Mouse (Mus musculus) forebrain, embryonic 10.5 days (tissue): ENCODE results near the gene Bpifb9a. TPM values are rescaled to one million over a fixed set of nuclear protein-coding genes. Genes with fewer than 3 reads are reported as not detected.
"Not testable (repeated sequence)": the region's sequence is repeated elsewhere in the genome, so short reads cannot be mapped to it uniquely, and the experiment has no call there.

Experiments used
- DNase-seq: peaks from one replicate; pipeline ENCODE4 v3.0.0-alpha.2; 2017; ENCODE audit warnings: low spot score; ENCODE audit errors: extremely low spot score
- H3K27ac ChIP-seq: fragments of 300-500 bp; sonication (generic); 2 replicates; pipeline ENCODE4 v1.5.1; 2016; ENCODE audit warnings: mild to moderate bottlenecking
- H3K27me3 ChIP-seq: fragments of 300-500 bp; sonication (generic); 2 replicates; pipeline ENCODE4 v1.6.1; 2016; ENCODE audit warnings: mild to moderate bottlenecking; ENCODE audit not compliant: poor library complexity, severe bottlenecking
- H3K36me3 ChIP-seq: fragments of 300-500 bp; sonication (generic); replicated peaks from 2 replicates; pipeline ENCODE4 v1.6.1; 2016; ENCODE audit warnings: mild to moderate bottlenecking, moderate library complexity
- H3K4me1 ChIP-seq: fragments of 300-500 bp; sonication (generic); 2 replicates; pipeline ENCODE4 v1.6.1; 2016
- H3K4me3 ChIP-seq: fragments of 300-500 bp; sonication (generic); 2 replicates; pipeline ENCODE4 v1.5.1; 2016; ENCODE audit warnings: mild to moderate bottlenecking, moderate library complexity
- H3K9me3 ChIP-seq: fragments of 300-500 bp; sonication (generic); 2 replicates; pipeline ENCODE4 v1.6.1; 2016; ENCODE audit warnings: mild to moderate bottlenecking, moderate library complexity
- WGBS: fragments of 180-500 bp; shearing (Covaris S2); methylation state at CpG from one replicate; pipeline ENCODE4 v1.1.7; 2016; 5-methylcytosine and 5-hydroxymethylcytosine counted together
- polyA plus RNA-seq: library from polyadenylated mRNA; unstranded; fragments of >200 nt; fragmentation: Nextera tagmentation; extraction: Ambion mirVana; gene quantifications from 2 replicates; pipeline ENCODE4 v1.2.1, GENCODE M21; 2016

Gene Bpifb9a
- polyA plus RNA-seq: not detected in 2 replicates

DNA sequence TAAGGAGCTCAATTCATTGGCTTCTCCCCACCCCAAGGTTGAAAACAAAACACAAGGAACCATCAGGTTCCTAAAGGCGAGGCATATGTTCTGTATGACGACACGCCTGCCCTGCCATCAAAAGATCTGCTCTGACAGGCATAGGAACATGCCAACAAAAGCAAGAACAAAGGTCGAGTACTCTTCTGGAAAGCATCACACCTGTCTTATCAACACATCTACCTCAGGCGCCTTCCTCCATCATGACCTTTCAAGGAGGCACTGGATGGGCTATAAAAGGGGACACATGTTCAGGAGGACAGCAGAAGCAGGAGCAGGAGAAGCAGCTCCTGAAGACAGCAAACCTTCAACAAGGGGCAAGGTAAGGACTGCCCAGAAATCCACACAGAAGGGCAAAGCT, at the start of gene Bpifb9a:
TSS of gene Bpifb9a (plus strand) at position 301 of the 400 bp plus-strand sequence.
- H3K27ac ChIP-seq, H3K27me3 ChIP-seq, H3K4me1 ChIP-seq, H3K9me3 ChIP-seq, H3K36me3 ChIP-seq, H3K4me3 ChIP-seq, DNase-seq: not testable (repeated sequence)
- 89% methylated on average over 5 of the region's 5 CpGs for WGBS

DNA sequence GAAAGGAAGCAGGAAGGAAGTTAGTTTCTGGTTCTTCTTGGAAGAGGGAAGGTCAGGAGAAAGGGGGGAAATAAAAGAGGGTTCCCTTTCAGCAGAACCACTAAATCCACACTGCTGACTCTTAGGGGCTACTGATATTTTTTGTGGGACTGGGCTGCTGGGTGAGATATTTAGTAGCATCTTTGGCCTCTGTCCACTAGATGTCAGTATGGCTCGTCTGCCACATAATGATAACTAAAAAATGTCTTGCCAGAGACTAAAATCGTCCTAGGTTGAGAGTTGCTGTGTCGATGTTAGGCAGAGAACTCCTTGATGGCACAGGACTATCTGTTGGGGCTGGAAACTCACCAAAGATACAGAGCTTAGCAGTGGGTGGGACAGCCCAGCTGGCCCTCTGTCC, 48.5 kb upstream of the Bpifb9a start:
- Histone ChIP-seq H3K4me1 (no peaks in the 10 kb centered on the region), H3K4me3 (no peak overlapping the region), H3K27ac (no peak overlapping the region), H3K36me3 (no peaks in the 10 kb centered on the region), H3K9me3 (no peaks in the 10 kb centered on the region), H3K27me3 (no peaks in the 10 kb centered on the region)
- DNase-seq: no peak
- 27% methylated on average over 3 of the region's 3 CpGs for WGBS

DNA sequence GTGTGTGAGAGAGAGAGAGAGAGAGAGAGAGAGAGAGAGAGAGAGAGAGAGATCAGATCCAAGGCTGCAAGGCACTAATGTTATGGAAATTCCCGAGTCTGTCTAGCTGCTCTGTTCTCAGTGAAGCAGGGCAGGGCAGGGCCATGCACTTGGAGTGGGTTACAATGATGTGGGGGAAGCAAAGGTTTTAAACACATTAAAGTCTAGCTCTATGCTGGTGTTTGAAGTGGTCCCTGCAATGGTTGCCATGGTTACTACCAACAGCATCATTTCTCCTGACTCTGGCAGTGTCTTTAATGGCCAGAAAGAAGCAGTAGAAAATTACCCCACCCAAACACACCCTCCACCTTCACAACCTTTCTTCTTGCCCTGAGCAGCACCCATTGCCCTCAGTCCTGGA, 46.5 kb upstream of the Bpifb9a start:
- WGBS: 71% methylated on average over 1 of the region's 1 CpGs
- Histone ChIP-seq H3K27ac (no peak overlapping the region), H3K4me3 (no peak overlapping the region), H3K9me3 (no peaks in the 10 kb centered on the region), H3K36me3 (no peaks in the 10 kb centered on the region), H3K27me3 (no peaks in the 10 kb centered on the region), H3K4me1 (no peaks in the 10 kb centered on the region)
- no peak for DNase-seq

DNA sequence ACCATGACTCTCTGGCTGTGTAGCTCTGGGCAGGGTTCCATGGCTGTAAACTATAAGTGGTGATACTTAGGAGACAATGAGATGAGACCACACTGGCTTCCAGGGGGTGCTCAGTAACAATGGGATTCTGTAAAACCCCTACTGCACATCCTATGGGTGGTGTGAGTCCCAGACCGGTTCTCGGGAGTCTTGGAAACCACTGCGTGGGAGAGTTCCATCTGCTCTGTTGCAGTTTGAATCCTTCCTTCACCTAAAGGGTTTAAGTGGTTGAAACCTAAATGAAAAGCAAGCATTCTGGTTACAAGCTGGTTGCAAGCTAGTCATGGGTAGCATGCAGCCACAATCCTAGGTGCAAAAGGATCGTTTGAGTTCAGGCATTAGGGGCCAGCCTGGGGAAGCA, 45.8 kb upstream of the Bpifb9a start:
- Histone ChIP-seq H3K4me3 (no peak overlapping the region), H3K4me1 (no peaks in the 10 kb centered on the region), H3K27me3 (no peaks in the 10 kb centered on the region), H3K27ac (no peak overlapping the region), H3K9me3 (no peaks in the 10 kb centered on the region), H3K36me3 (no peaks in the 10 kb centered on the region)
- WGBS: 87% methylated on average over 4 of the region's 4 CpGs
- DNase-seq: no peak

DNA sequence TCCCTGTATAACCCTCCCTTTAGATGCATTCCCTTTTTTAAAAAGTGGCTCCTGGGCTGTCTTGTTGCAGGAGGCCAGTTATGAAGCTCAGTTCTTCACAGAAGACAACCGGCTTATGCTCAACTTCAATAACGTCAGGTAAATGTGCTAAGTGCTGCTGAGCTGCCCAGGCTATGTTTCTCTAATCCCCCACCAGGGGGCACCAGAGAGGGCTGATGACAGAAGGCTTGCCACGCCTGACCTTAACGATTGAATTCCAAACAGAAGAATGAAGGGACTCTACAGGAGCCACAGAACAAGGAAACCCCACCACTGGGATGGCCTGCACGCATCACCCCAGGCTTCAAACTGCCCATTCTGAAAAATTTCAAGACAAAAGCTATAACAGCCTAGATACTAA, 42.5 kb upstream of the Bpifb9a start:
- no peak overlapping the region for H3K4me3 ChIP-seq
- DNase-seq: peak; percentile 70
- H3K4me1 ChIP-seq: no peaks in the 10 kb centered on the region
- no peaks in the 10 kb centered on the region for H3K9me3 ChIP-seq
- WGBS: 17% methylated on average over 5 of the region's 5 CpGs
- no peaks in the 10 kb centered on the region for H3K36me3 ChIP-seq
- H3K27ac ChIP-seq: no peak overlapping the region
- H3K27me3 ChIP-seq: no peaks in the 10 kb centered on the region

DNA sequence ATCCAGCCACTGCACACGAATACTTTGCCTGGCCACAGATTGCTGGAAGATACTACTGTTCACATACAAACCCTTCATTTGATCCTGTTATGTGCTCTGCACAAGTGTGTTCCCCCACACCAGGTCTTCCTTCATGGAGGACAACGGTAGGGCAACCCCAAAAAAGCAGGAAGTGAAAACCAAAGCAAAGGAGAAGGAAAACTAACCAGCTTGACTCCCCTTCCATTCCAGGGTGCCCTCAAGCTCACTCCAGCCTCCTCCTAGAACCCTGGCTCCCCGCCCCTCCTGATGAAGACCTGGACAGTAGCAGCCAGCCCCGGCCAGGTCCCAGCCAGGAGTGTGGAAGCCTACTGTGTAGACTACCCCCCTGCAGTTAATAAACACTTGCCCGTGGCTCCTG, 37.7 kb upstream of the Bpifb9a start:
- Histone ChIP-seq H3K4me3 (no peak overlapping the region), H3K27me3 (no peaks in the 10 kb centered on the region), H3K36me3 (no peaks in the 10 kb centered on the region), H3K9me3 (no peaks in the 10 kb centered on the region), H3K4me1 (peaks cover 23% of the 10 kb centered on the region), H3K27ac (no peak overlapping the region)
- DNase-seq: no peak
- 82% methylated on average over 5 of the region's 5 CpGs for WGBS

DNA sequence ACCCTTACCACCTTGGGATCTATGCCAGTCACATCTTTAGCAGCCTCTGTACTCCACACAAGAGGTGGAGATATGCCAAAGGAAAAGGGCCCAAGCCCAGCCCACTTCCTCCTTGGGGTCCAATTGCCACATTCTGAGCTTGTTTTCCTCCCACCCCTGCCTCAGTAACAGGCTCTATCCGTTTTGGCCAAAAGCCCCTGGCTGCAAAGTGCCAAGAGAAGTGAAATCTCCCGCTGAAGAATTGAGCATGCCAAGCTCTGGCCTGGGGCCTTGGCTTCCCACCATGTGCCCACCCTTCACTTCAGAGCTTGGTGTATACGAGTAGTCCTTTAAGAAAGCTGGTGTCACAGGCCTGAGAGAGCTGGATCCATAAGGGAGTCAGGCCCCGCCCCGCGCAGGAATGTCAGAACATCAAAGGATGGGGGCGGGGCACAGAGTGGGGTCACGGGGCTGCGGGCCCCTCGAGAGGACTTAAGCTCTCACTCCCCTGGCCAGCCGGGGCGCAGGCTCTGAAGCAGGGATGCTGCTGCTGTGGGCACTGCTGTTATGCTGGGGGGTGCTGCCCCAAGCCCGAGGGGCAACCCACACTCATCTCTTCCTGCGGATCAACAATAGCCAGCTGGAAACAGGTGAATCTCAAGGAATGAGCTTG, 34.3 kb upstream of the Bpifb9a start, which contains the start of gene Bpifb5:
TSS of gene Bpifb5 (plus strand) at position 478 of the 652 bp plus-strand sequence.
- Histone ChIP-seq H3K27ac (peak within 1 kb of the TSS; percentile 74), H3K27me3 (no peaks in the 10 kb centered on the region), H3K4me3 (peak within 1 kb of the TSS; percentile 37), H3K4me1 (peaks cover 32% of the 10 kb centered on the region), H3K9me3 (no peaks in the 10 kb centered on the region), H3K36me3 (no peaks in the 10 kb centered on the region)
- 5% methylated on average over 14 of the region's 14 CpGs for WGBS
- DNase-seq: peak; percentile 61

DNA sequence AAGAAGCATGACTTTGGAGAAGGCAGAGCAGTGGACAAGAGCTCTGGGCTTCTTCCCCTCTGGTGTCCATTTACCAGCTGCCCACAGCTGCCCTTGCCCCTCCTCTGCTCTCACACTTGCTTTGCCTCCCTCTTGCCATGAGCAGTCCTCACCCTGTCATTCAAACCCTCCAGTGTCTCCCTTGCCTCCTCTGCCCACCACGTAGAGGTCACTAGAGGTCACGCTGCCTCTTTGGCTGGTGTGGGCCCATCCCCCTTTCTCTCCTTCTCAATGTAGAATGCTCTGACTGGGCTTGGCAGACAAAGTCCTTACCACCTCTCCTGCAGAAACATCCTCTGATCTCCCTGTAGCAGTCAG, 33.8 kb upstream of the Bpifb9a start:
- Histone ChIP-seq H3K27ac (peak overlapping the region; percentile 74), H3K4me3 (peak overlapping the region; percentile 37), H3K9me3 (no peaks in the 10 kb centered on the region), H3K27me3 (no peaks in the 10 kb centered on the region), H3K36me3 (no peaks in the 10 kb centered on the region), H3K4me1 (peaks cover 32% of the 10 kb centered on the region)
- no peak for DNase-seq
- 8% methylated on average over 2 of the region's 2 CpGs for WGBS

DNA sequence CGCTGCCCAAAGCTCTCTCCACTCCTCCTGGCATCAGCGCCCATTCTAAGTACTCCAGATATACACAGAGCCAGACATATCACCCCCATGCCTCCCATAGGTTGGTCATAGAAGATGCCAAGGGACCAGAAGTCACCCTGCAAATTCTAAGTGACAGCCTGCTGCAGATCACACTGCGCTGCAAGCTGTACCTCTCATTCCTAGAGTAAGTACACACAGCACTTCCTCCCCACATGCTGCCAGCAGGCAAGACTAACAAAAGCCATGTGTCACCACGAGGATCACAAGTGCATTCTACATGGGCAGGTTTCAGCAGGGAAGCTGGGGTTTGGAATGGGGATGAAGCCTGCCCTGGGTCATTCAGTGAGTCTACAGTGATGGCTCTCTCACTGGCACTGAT, 30.7 kb upstream of the Bpifb9a start:
- H3K27ac ChIP-seq: no peak overlapping the region
- H3K4me1 ChIP-seq: peaks cover 32% of the 10 kb centered on the region
- no peaks in the 10 kb centered on the region for H3K9me3 ChIP-seq
- no peak overlapping the region for H3K4me3 ChIP-seq
- DNase-seq: no peak
- H3K27me3 ChIP-seq: no peaks in the 10 kb centered on the region
- H3K36me3 ChIP-seq: no peaks in the 10 kb centered on the region
- WGBS: 77% methylated on average over 4 of the region's 4 CpGs

DNA sequence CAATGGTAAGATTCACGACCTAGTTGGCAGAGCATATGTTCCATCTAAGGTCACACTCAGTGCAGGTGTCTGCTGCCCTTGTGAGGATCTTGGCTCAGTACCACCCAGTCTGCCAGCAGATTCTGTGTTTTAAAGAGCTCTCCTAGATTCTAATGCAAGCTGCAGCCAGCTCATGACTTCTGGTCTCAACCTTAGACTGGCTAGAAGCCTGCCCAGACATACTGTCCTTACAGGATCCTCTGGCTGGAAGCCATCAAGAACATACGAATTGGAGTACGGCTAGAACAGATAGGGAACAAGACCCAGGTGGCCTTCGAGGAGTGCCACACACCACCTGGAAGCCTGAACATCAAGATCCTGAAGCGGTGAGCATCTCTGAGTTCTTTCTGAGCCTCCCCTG, 29.8 kb upstream of the Bpifb9a start:
- Histone ChIP-seq H3K27me3 (no peaks in the 10 kb centered on the region), H3K9me3 (no peaks in the 10 kb centered on the region), H3K4me3 (no peak overlapping the region), H3K36me3 (no peaks in the 10 kb centered on the region), H3K4me1 (peaks cover 27% of the 10 kb centered on the region), H3K27ac (no peak overlapping the region)
- DNase-seq: no peak
- 87% methylated on average over 5 of the region's 5 CpGs for WGBS

DNA sequence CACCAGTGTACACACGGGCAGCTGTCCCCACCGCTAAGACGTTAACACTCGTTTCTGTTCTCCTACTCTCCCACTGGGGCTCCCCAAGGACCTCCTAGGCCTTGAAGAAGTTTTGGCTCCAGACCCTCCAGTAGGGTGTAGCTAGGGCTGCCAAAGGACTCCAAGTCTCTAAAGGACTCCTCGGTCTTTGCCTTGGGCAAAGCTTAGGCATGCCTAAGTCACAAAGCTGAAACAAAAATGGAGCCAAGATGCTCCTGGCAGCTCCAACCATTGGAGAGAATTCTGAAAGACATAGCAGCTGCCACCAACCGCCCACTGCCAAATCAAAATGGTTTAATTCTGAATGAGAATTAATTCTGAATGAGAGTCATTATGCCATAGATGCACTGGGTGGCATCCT, 24.2 kb upstream of the Bpifb9a start:
- Histone ChIP-seq H3K27me3 (no peaks in the 10 kb centered on the region), H3K4me1 (no peaks in the 10 kb centered on the region), H3K36me3 (no peaks in the 10 kb centered on the region), H3K27ac (no peak overlapping the region), H3K4me3 (no peak overlapping the region), H3K9me3 (no peaks in the 10 kb centered on the region)
- WGBS: 95% methylated on average over 6 of the region's 6 CpGs
- no peak for DNase-seq

DNA sequence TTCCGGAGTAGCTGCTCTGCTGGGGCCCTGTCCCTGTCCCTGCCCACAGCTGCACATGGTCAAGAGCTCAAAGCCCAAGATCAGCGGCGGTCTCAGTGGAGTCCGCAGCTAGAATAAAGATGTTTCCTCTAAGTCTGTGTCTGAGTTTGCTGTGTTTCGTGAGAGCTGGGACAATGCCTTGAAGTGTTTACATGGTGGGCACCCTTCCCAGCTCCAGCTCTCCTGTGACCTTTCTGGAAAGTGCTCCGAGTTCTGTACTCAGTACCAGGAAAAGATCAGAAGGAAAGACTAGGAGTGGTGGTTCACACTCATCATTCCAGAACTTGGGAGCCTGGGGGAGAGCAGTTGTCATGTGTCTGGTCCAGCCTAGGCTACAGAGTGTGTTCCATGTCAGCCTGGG, 16.9 kb upstream of the Bpifb9a start:
- Histone ChIP-seq H3K4me1 (no peaks in the 10 kb centered on the region), H3K9me3 (no peaks in the 10 kb centered on the region), H3K36me3 (no peaks in the 10 kb centered on the region), H3K27ac (no peak overlapping the region), H3K27me3 (no peaks in the 10 kb centered on the region), H3K4me3 (no peak overlapping the region)
- DNase-seq: no peak
- 89% methylated on average over 6 of the region's 6 CpGs for WGBS

DNA sequence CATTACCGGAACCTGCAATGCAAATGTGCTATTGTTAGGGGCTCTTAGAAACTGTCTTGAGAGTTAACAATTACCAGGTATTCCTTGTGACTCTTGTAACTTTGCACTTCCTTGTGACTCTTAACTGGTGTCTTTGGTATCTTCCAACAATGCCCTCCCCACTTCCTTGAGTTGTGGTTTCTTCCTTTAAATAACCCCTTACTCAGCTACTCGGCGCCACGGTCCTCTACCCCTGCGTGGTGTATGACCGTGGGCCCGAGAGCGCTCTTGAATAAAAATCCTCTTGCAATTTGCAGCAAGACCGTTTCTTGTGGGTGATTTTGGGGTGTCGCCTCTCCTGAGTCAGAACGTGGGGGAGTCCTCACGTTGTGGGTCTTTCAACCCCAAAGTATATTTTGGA, 14.9 kb upstream of the Bpifb9a start:
- not testable (repeated sequence) for H3K4me3 ChIP-seq, DNase-seq, H3K27ac ChIP-seq, H3K4me1 ChIP-seq, H3K36me3 ChIP-seq, H3K9me3 ChIP-seq, H3K27me3 ChIP-seq
- WGBS: 91% methylated on average over 12 of the region's 12 CpGs
